Mouse (Mus musculus) urinary bladder, postnatal 0 days (tissue): ENCODE results near the gene Vmn2r41. TPM values are rescaled to one million over a fixed set of nuclear protein-coding genes. Genes with fewer than 3 reads are reported as not detected.

Experiments used
- polyA plus RNA-seq: library from polyadenylated mRNA; unstranded; fragments of >200 nt; fragmentation: Nextera tagmentation; extraction: Ambion mirVana; gene quantifications from 2 replicates; pipeline ENCODE4 v1.2.1, GENCODE M21; 2015

Vmn2r41 gene
- not detected in 2 replicates for polyA plus RNA-seq

GRCm38 (mm10) chr7:8161554-8161953 is at the start of gene Vmn2r41:
Gene Vmn2r41, minus strand, starts transcription at chr7:8161654.

GRCm38 (mm10) chr7:8200220-8200619 is 38.8 kb upstream of the Vmn2r41 start, which contains the start of gene Vmn2r42:
Gene Vmn2r42, minus strand, starts transcription at chr7:8200320.

Other genes with a start within 250 kb of the Vmn2r41 start
- not detected in 2 replicates for gene Vmn2r42, start 38.7 kb upstream of the Vmn2r41 start, polyA plus RNA-seq
- gene Vmn2r43, start 98.9 kb upstream of the Vmn2r41 start, polyA plus RNA-seq, result not detected in 2 replicates
- not detected in 2 replicates for gene Vmn2r44, start 221.7 kb upstream of the Vmn2r41 start, polyA plus RNA-seq